Mouse (Mus musculus): ENCODE data around the gene Pla2g3. TPM values are rescaled to one million over a fixed set of nuclear protein-coding genes. Genes with fewer than 3 reads are reported as not detected.
A peak's percentile ranks its signal among the peaks of the same experiment; 100 is the strongest.

Pla2g3 gene
- total RNA-seq, 2 experiments from 2014 or later, result 0.20 TPM; not detected in 1

- DNase-seq, result no peak
Measured at GRCm38 (mm10) chr11:3494857-3495256, 6.8 kb downstream of the Pla2g3 start.

GRCm38 (mm10) chr11:3495496-3495895 is 7.4 kb downstream of the Pla2g3 start:
- no peak for DNase-seq

- no peak for DNase-seq
Measured at GRCm38 (mm10) chr11:3496756-3497155, 8.7 kb downstream of the Pla2g3 start.

GRCm38 (mm10) chr11:3497296-3497695 is 9.2 kb downstream of the Pla2g3 start:
- DNase-seq, result no peak

GRCm38 (mm10) chr11:3502057-3502456 is 14.0 kb downstream of the Pla2g3 start:
- DNase-seq, result no peak

GRCm38 (mm10) chr11:3502459-3503072 is 14.5 kb downstream of the Pla2g3 start:
- DNase-seq, result no peak

- no peak for DNase-seq
Measured at GRCm38 (mm10) chr11:3503755-3504693, 15.9 kb downstream of the Pla2g3 start.

- DNase-seq, result no peak
Measured at GRCm38 (mm10) chr11:3508226-3508625, 20.1 kb downstream of the Pla2g3 start.

- peak; percentile 20 to 47 for DNase-seq
Measured at GRCm38 (mm10) chr11:3509181-3510085, 21.3 kb downstream of the Pla2g3 start.

- DNase-seq, result no peak
Measured at GRCm38 (mm10) chr11:3510321-3510720, 22.2 kb downstream of the Pla2g3 start.

- no peak for DNase-seq
Measured at GRCm38 (mm10) chr11:3513291-3513690, 25.2 kb downstream of the Pla2g3 start.

- DNase-seq, result peak; percentile 87 to 91
Measured at GRCm38 (mm10) chr11:3514529-3515054, 26.5 kb downstream of the Pla2g3 start, which contains the start of gene Selenom. Gene Selenom (plus strand): TSS chr11:3514684.

- DNase-seq, result no peak
Measured at GRCm38 (mm10) chr11:3515216-3515615, 27.1 kb downstream of the Pla2g3 start.

- no peak for DNase-seq
Measured at GRCm38 (mm10) chr11:3515637-3516036, 27.6 kb downstream of the Pla2g3 start.

GRCm38 (mm10) chr11:3516121-3516520 is 28.0 kb downstream of the Pla2g3 start:
- no peak for DNase-seq

- peak; percentile 43 to 59 for DNase-seq
Measured at GRCm38 (mm10) chr11:3516859-3517845, 29.1 kb downstream of the Pla2g3 start.

- DNase-seq, result no peak
Measured at GRCm38 (mm10) chr11:3517846-3518732, 30.0 kb downstream of the Pla2g3 start.

GRCm38 (mm10) chr11:3519051-3519726 is 31.1 kb downstream of the Pla2g3 start:
- no peak for DNase-seq
